Mouse (Mus musculus) ovary, postnatal 14 days (tissue): Measurements from ENCODE around the gene Def8.

Source experiments
- DNase-seq: peaks from one replicate; pipeline ENCODE4 v3.0.0; 2022; ENCODE audit warnings: low spot score

Gene Def8

DNA sequence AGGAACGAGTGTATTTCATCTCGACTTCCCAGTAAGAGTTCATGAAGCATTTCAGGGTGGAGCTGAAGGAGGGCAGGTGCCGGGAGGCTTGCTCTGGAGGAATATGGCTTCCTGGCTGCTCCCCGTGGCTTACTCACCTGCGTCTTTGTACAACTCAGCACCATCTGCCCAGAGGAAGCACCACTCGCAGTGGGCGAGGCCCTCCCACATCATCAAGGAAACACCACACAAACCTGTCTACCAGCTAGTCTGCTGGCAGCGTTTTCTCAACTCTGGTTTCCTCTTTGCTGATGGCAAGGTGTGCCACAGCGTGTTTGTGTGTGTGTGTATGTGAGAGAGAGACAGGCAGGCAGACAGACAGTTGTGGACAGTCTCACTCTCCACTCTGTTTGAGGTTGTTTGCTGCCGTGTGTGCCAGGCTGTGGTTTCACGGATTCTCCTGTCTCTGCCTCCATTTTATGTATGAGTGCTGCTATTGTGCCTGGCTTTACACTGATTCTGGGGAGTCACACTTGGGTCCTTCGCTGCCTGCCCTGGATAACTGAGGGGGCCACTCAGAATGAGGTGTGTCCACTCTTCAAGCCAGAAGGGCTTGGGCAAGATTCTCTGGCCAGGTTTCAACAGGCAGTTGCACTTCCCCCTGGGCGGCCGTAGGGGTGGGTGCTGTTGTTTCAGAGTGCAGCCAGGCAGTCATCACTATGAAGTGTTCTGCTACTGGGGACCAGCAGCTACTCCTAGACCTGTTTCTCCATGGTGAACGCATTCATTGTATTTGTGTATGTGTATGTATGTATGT, 68.2 kb downstream of the Def8 start:
- no peak for DNase-seq

GRCm38 (mm10) chr8:123492898-123493297, 69.6 kb downstream of the Def8 start:
- no peak for DNase-seq

DNA sequence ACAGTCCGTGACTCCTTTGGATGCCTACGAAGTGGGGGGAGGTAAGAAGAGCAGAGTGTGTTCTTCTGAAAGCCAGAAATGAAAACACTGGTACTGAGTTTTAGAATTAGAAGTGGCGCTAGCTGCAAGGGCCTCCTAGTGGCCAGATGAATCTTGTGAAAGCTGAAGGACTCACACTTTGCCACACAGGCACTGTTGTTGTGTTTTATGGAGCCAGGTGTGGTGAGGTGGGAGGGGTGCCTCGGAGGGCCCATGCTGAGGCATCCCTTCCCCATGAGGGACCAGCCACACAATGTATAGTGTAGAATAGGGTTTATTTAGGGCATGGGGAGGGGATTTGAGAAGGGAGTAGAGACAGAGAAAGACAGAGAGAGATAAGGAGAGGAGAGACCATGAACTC, 74.4 kb downstream of the Def8 start:
- DNase-seq: no peak

- DNase-seq: no peak
Observed at GRCm38 (mm10) chr8:123498963-123499362, 75.6 kb downstream of the Def8 start.

DNA sequence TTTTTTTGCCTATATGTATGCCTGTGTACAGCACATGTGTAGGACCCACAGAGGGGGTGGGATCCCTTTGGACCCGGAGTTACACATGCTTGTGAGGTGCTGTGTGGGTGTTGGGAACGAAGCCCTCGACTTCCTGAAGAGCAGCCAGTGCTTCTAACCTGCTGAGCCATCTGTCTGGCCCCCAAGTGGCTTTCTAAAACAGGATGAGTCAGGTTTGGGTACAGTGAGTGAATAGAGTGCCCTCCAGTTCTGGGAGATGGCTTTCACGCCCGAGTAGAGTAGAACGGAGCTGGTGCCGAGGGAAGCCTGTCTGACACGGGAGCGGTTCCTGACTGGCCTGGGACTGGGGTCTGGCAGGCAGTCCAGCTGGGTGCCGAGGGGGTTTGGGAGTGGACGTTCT, 76.2 kb downstream of the Def8 start:
- DNase-seq: no peak

DNA sequence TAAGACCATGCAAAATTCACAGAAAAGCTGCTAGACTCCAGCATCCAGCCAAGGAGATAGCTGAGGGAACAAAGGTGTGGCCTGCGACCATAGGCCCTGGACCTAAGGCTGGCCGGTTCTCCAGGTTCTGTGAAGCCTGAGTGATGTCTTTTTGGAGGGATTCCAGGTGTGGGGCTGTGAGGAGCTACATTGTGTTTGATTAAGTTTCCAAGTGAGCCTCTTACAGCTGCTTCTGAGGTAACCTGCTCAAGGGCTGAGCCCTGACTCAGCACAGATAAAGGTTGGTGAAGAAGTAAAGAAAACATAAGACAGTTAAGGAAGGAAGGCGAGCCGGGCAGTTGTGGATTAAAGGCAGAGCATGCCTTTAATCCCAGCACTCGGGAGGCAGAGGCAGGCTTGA, 78.9 kb downstream of the Def8 start:
- DNase-seq: no peak

GRCm38 (mm10) chr8:123503801-123504467, 80.6 kb downstream of the Def8 start:
- DNase-seq: no peak

DNA sequence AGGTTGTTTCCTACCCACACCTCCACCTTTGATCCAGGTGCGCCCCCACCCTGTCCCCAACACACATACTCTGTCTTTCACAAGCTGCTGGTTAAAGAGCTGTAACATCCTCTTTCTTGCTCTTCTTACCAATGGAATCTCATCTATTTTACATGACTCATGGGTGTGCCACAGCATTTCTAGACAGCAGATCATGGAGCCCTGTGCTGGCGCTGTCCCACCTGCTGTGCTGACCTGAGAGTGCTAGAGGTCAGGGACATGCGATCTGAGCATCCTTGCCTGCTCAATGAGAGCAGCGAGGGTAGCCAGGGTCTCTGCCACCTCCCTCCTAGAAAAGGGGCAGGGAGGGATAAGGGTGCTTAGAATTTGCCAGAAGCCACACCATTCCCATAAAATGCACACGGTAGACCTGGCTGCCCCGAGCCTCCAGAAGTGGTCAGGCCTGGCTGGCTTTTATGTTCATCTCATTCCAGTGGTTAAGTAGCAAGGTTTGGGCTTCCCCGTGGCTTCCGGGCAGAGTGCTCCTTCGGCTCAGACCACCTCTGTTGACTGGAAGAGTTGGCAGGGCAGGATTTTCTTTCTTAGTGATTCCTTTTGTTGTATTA, 81.4 kb downstream of the Def8 start:
- no peak for DNase-seq

GRCm38 (mm10) chr8:123505267-123505666, 81.9 kb downstream of the Def8 start:
- DNase-seq: no peak

GRCm38 (mm10) chr8:123505695-123506094, 82.4 kb downstream of the Def8 start:
- no peak for DNase-seq

- DNase-seq: no peak
Observed at GRCm38 (mm10) chr8:123507153-123507552, 83.8 kb downstream of the Def8 start.

DNA sequence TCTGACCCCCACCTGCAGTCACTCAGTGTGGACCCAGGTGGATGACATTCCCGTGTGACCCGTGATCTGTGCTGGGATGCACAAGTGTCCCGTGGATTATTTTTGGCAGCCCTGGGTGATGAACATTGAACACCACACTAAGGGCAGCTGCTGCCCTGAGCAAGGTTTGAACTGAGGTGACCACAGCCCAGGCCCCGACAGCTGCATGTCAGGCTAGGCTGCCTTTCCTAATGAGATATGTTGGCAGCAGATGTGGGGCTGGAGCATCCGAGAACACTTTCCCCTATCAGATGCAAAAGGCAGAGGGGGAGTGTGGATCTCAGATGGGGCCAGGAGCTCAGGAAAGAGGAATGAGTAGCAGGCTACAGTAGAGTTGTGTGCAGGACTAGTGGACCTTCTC, 87.5 kb downstream of the Def8 start:
- no peak for DNase-seq
